18 mouse cellular contexts compared by ENCODE assay signal in the genomic region with DNA sequence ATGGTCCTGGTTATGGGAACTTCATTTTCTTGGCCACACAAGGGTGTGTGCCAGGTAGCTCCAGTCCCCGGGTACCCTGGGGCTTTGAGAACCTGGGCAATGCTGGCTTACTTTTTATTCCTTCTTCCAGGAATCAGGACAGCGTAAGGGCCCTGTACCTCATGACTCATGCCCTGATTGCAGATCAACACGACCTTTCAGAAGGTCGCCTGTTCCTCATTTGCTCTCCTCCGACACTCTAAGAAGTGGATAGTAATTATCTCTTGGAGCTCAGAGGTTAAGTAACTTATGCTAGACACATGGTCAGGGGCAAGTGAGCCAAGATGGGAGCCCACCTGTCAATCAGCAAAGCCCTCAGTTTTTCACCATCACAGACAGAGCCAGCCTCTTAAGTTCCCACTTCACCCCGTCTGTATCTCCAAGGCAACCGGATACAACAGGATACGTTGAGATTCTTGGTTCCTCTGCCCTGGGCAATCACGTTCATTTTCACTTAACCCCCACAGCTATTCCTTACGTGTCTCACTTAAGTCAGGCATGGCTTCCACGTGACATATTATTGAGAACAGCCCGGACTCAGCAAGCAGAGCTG. TPM values are rescaled to one million over a fixed set of nuclear protein-coding genes. Genes with fewer than 3 reads are reported as not detected.
A peak's percentile ranks its signal among the peaks of the same experiment; 100 is the strongest.
DNase-seq lines count a peak whose midpoint lies in the region; ATAC-seq and TF ChIP-seq lines count a peak whose summit lies in the region.
"Had no signal": no experiment of that assay in that cellular context is flagged by ENCODE, and none has a peak within 500 bp of the region (broad histone marks: within the 10 kb centered on the region; RNA-seq: fewer than 3 reads in every experiment).

No protein-coding gene starts in this region.

- H3K9me3 ChIP-seq in heart, embryonic 10.5 days: no peaks in the 10 kb centered on the region
- H3K9me3 ChIP-seq in heart, embryonic 12.5 days (replicated peaks): no peaks in the 10 kb centered on the region
- no peaks in the 10 kb centered on the region for H3K9me3 ChIP-seq in midbrain, postnatal 0 days (ENCODE audit: low read length)
- no peaks in the 10 kb centered on the region for H3K9me3 ChIP-seq in midbrain, embryonic 15.5 days
- no peaks in the 10 kb centered on the region for H3K9me3 ChIP-seq in intestine, embryonic 15.5 days
- H3K9me3 ChIP-seq: forebrain, embryonic 15.5 days; heart, embryonic 13.5 days had no signal

- H3K9ac ChIP-seq in heart, embryonic 12.5 days: no peak overlapping the region
- no peak overlapping the region for H3K9ac ChIP-seq in midbrain, postnatal 0 days (replicated peaks; ENCODE audit: low read length, poor library complexity, severe bottlenecking)
- no peak overlapping the region for H3K9ac ChIP-seq in midbrain, embryonic 15.5 days
- H3K9ac ChIP-seq in intestine, embryonic 15.5 days: no peak overlapping the region
- H3K9ac ChIP-seq: forebrain, embryonic 15.5 days; heart, embryonic 13.5 days; hindbrain, embryonic 14.5 days had no signal

- H3K36me3 ChIP-seq in heart, embryonic 10.5 days: no peaks in the 10 kb centered on the region
- no peaks in the 10 kb centered on the region for H3K36me3 ChIP-seq in heart, embryonic 12.5 days
- no peaks in the 10 kb centered on the region for H3K36me3 ChIP-seq in midbrain, postnatal 0 days (ENCODE audit: insufficient read depth, low read length)
- H3K36me3 ChIP-seq in midbrain, embryonic 15.5 days (replicated peaks): no peaks in the 10 kb centered on the region
- H3K36me3 ChIP-seq in intestine, embryonic 15.5 days: no peaks in the 10 kb centered on the region
- H3K36me3 ChIP-seq in small intestine, adult 2 months (ENCODE audit: control insufficient read depth, insufficient read depth, low read length): no peaks in the 10 kb centered on the region
- H3K36me3 ChIP-seq: forebrain, embryonic 15.5 days; heart, embryonic 13.5 days had no signal

- WGBS in heart, embryonic 10.5 days: 43% methylated on average over 12 of the region's 12 CpGs
- WGBS in heart, embryonic 12.5 days: 35% methylated on average over 12 of the region's 12 CpGs
- 61% methylated on average over 12 of the region's 12 CpGs for WGBS in midbrain, postnatal 0 days
- WGBS in midbrain, embryonic 15.5 days: 65% methylated on average over 12 of the region's 12 CpGs
- WGBS in intestine, embryonic 15.5 days: 43% methylated on average over 12 of the region's 12 CpGs
- 63% methylated on average over 12 of the region's 12 CpGs for WGBS in small intestine, adult 2 months

- TF ChIP-seq CTCF in midbrain, postnatal 0 days (IDR thresholded peaks at IDR 0.05): no peak
- no peak for TF ChIP-seq CTCF in small intestine, adult 2 months (IDR thresholded peaks at IDR 0.05; ENCODE audit: extremely low read depth, insufficient read length, insufficient replicate concordance, low read depth, low read length)

- no peaks in the 10 kb centered on the region; the same call in 1 of the 2 replicates for H3K27me3 ChIP-seq in heart, embryonic 10.5 days (ENCODE audit: insufficient read depth, poor library complexity, severe bottlenecking)
- no peaks in the 10 kb centered on the region for H3K27me3 ChIP-seq in heart, embryonic 12.5 days (replicated peaks)
- no peaks in the 10 kb centered on the region for H3K27me3 ChIP-seq in midbrain, postnatal 0 days (ENCODE audit: insufficient read depth, low read length)
- H3K27me3 ChIP-seq in midbrain, embryonic 15.5 days (replicated peaks): no peaks in the 10 kb centered on the region
- no peaks in the 10 kb centered on the region for H3K27me3 ChIP-seq in intestine, embryonic 15.5 days (replicated peaks)
- H3K27me3 ChIP-seq in small intestine, adult 2 months (ENCODE audit: control insufficient read depth, insufficient read depth, low read length): no peaks in the 10 kb centered on the region
- H3K27me3 ChIP-seq: forebrain, embryonic 15.5 days had no signal

- TF ChIP-seq POLR2A in small intestine, adult 2 months (IDR thresholded peaks at IDR 0.05; ENCODE audit: low read depth, low read length): no peak

- H3K4me2 ChIP-seq in heart, embryonic 12.5 days: no peak overlapping the region
- H3K4me2 ChIP-seq in midbrain, postnatal 0 days (ENCODE audit: low read depth, low read length, poor library complexity, severe bottlenecking): no peak overlapping the region
- no peak overlapping the region for H3K4me2 ChIP-seq in midbrain, embryonic 15.5 days
- no peak overlapping the region for H3K4me2 ChIP-seq in intestine, embryonic 15.5 days (replicated peaks)
- H3K4me2 ChIP-seq: forebrain, embryonic 15.5 days; heart, embryonic 13.5 days; hindbrain, embryonic 14.5 days; liver, embryonic 11.5 days had no signal

- H3K27ac ChIP-seq in heart, embryonic 10.5 days: 0 out of 2 replicates have a peak overlapping the region, but pooled peaks have one; percentile 10
- no peak overlapping the region for H3K27ac ChIP-seq in heart, embryonic 12.5 days (ENCODE audit: poor library complexity, severe bottlenecking)
- H3K27ac ChIP-seq in midbrain, postnatal 0 days (ENCODE audit: low read depth, low read length): no peak overlapping the region
- no peak overlapping the region for H3K27ac ChIP-seq in midbrain, embryonic 15.5 days
- no peak overlapping the region for H3K27ac ChIP-seq in intestine, embryonic 15.5 days
- H3K27ac ChIP-seq in small intestine, adult 2 months (ENCODE audit: insufficient read depth, low read depth, low read length): peak overlapping the region; percentile 52; the same call in 1 of the 2 replicates
- H3K27ac ChIP-seq: forebrain, embryonic 15.5 days; heart, embryonic 13.5 days; hindbrain, embryonic 14.5 days had no signal

- no peak for ATAC-seq in heart, embryonic 12.5 days (ENCODE audit: insufficient number of reproducible peaks, low FRiP score)
- 0 out of 2 replicates have a peak, but pooled peaks have one; percentile 31 for ATAC-seq in midbrain, postnatal 0 days (ENCODE audit: low FRiP score)
- no peak for ATAC-seq in midbrain, embryonic 15.5 days (replicated peaks)
- peak; percentile 48 for ATAC-seq in intestine, embryonic 15.5 days
- ATAC-seq: activated CD4-positive, CD25-positive, alpha-beta regulatory T cell, adult 4 months; forebrain, embryonic 15.5 days had no signal

- H3K4me1 ChIP-seq in heart, embryonic 10.5 days: peaks cover 21% of the 10 kb centered on the region
- peaks cover 8% of the 10 kb centered on the region for H3K4me1 ChIP-seq in heart, embryonic 12.5 days (replicated peaks)
- H3K4me1 ChIP-seq in midbrain, postnatal 0 days (ENCODE audit: insufficient read depth, low read length): no peaks in the 10 kb centered on the region
- 0 out of 2 replicates have a peak, but pooled peaks cover 3% of the 10 kb centered on the region for H3K4me1 ChIP-seq in midbrain, embryonic 15.5 days
- H3K4me1 ChIP-seq in intestine, embryonic 15.5 days (replicated peaks): peaks cover 12% of the 10 kb centered on the region; the same call in 1 of the 2 replicates
- H3K4me1 ChIP-seq in small intestine, adult 2 months (ENCODE audit: control insufficient read depth, insufficient read depth, insufficient read length, low read length): peaks cover 29% of the 10 kb centered on the region

- no peak for DNase-seq in heart, embryonic 10.5 days (ENCODE audit: low spot score)
- DNase-seq in midbrain, postnatal 0 days (ENCODE audit: low spot score): no peak
- DNase-seq in cerebellum, postnatal 4 days (ENCODE audit: low spot score in 2 of 2): no peak
- DNase-seq in cerebellum, adult 9-11 months: no peak
- DNase-seq: cerebellum, postnatal 14 days; kidney, postnatal 10 days; midbrain, embryonic 14.5 days; right cerebral cortex, postnatal 25 days; thymus, postnatal 14 days had no signal

- no peak overlapping the region for H3K4me3 ChIP-seq in heart, embryonic 10.5 days
- no peak overlapping the region for H3K4me3 ChIP-seq in heart, embryonic 12.5 days
- no peak overlapping the region for H3K4me3 ChIP-seq in midbrain, postnatal 0 days (ENCODE audit: low read depth, low read length)
- no peak overlapping the region for H3K4me3 ChIP-seq in midbrain, embryonic 15.5 days
- H3K4me3 ChIP-seq in intestine, embryonic 15.5 days (replicated peaks): no peak overlapping the region
- no peak overlapping the region for H3K4me3 ChIP-seq in small intestine, adult 2 months (ENCODE audit: low read depth, low read length)
- H3K4me3 ChIP-seq: forebrain, embryonic 15.5 days; heart, embryonic 13.5 days had no signal

RNA-seq across cellular contexts. Expression of gene Ezr, which starts 11.7 kb away (rescaled TPM):
- polyA plus RNA-seq in heart, embryonic 10.5 days (2016; fragmentation: Nextera tagmentation; extraction: Ambion mirVana): 121 and 125 TPM in 2 replicates
- polyA plus RNA-seq in heart, embryonic 12.5 days (2016; fragmentation: Nextera tagmentation; extraction: Ambion mirVana): 119 and 124 TPM in 2 replicates
- 19.5 and 33.8 TPM in 2 replicates for total RNA-seq in midbrain, postnatal 0 days (2014; rRNA removed)
- polyA plus RNA-seq in midbrain, postnatal 0 days (2015; fragmentation: Nextera tagmentation; extraction: Ambion mirVana): 27.3 and 28.5 TPM in 2 replicates
- polyA plus RNA-seq in midbrain, embryonic 15.5 days (2015; fragmentation: Nextera tagmentation; extraction: Ambion mirVana): 32.5 and 39.6 TPM in 2 replicates
- 232 and 235 TPM in 2 replicates for polyA plus RNA-seq in intestine, embryonic 15.5 days (2015; fragmentation: Nextera tagmentation; extraction: Ambion mirVana)
- polyA plus RNA-seq in small intestine, adult 2 months (2012; rRNA removed): 95.0 and 368 TPM in 2 replicates

Comparison
In these comparisons a context has a peak if more than half of its experiments do, and no peak if none do; other contexts are left out.
1. H3K27ac ChIP-seq: peak in heart, embryonic 10.5 days (single experiment) and small intestine, adult 2 months (single experiment); none in heart, embryonic 12.5 days (single experiment), midbrain, postnatal 0 days (single experiment), midbrain, embryonic 15.5 days (single experiment) and intestine, embryonic 15.5 days (single experiment).
2. ATAC-seq: peak in midbrain, postnatal 0 days (single experiment) and intestine, embryonic 15.5 days (single experiment); none in heart, embryonic 12.5 days (single experiment) and midbrain, embryonic 15.5 days (single experiment).